Mouse (Mus musculus) adrenal gland, adult 18-20 months (tissue): ENCODE measurements around the gene Ddost. TPM values are rescaled to one million over a fixed set of nuclear protein-coding genes. Genes with fewer than 3 reads are reported as not detected.

Source experiments
- microRNA-seq, 2 experiments: library from miRNA; unstranded; fragments of <30 nt; microRNA quantifications; one replicate each; pipeline ENCODE4 v1.2.0; 2021; ENCODE audit warnings: borderline number of aligned reads in 2 of 2
- total RNA-seq, 2 experiments: library from RNA; stranded (reverse); gene quantifications; 1 replicate in 1 of 2; 2 replicates in 1 of 2; pipeline ENCODE4 v1.2.3; 2021

Ddost gene
- total RNA-seq, 2 experiments from 2014 or later: 115 to 119 TPM

Small RNAs within 50 kb of the gene (microRNA-seq; reads per million reads assigned to microRNA genes)
- gene Gm27646 (0 to 0.61 reads per million in 2 experiments), gene Mir7019 (4.3 to 5.5 reads per million in 2 experiments)

Other genes with a start within 250 kb of the Ddost start
- 100 to 1,000 TPM; 159 to 223 TPM for gene Hp1bp3, start 88.4 kb upstream of the Ddost start, total RNA-seq
- gene Sh2d5, start 54.3 kb upstream of the Ddost start, total RNA-seq: 1 to 10 TPM; 1.6 to 2.2 TPM
- 1 to 10 TPM; 2.8 to 3.6 TPM for gene Kif17, start 54.3 kb upstream of the Ddost start, total RNA-seq
- gene Pink1, start 21.6 kb downstream of the Ddost start, total RNA-seq: 100 to 1,000 TPM; 193 to 198 TPM
- gene Cda, start 63.3 kb downstream of the Ddost start, total RNA-seq: 10 to 100 TPM in 1 of 2 experiments, 1 to 10 TPM in 1; 8.9 to 10.0 TPM
- 1 to 10 TPM; 1.6 to 2.2 TPM for gene Fam43b, start 91.8 kb downstream of the Ddost start, total RNA-seq
- 10 to 100 TPM; 56.3 to 59.3 TPM for gene Mul1, start 129.9 kb downstream of the Ddost start, total RNA-seq
- gene Camk2n1, start 149.6 kb downstream of the Ddost start, total RNA-seq: 10 to 100 TPM; 20.3 to 29.6 TPM